Mouse (Mus musculus) erythroblast, embryonic 14.5 days (primary cell): ENCODE measurements around the gene Pdia3. TPM values are rescaled to one million over a fixed set of nuclear protein-coding genes. Genes with fewer than 3 reads are reported as not detected.
A peak's percentile ranks its signal among the peaks of the same experiment; 100 is the strongest.
"Not testable (repeated sequence)": the region's sequence is repeated elsewhere in the genome, so short reads cannot be mapped to it uniquely, and the experiment has no call there.

Experiments used
- H3K27me3 ChIP-seq: 2 replicates; pipeline ENCODE4 v1.6.1; 2012; ENCODE audit warnings: inconsistent platforms; ENCODE audit not compliant: control insufficient read depth
- H3K36me3 ChIP-seq: 2 replicates; pipeline ENCODE4 v1.6.1; 2012; ENCODE audit warnings: mild to moderate bottlenecking, inconsistent platforms; ENCODE audit not compliant: control insufficient read depth
- H3K4me1 ChIP-seq: 2 replicates; pipeline ENCODE4 v1.6.1; 2012; ENCODE audit warnings: inconsistent platforms; ENCODE audit not compliant: control insufficient read depth
- H3K4me3 ChIP-seq: replicated peaks from 2 replicates; pipeline ENCODE3; 2012; ENCODE audit warnings: moderate library complexity, mild to moderate bottlenecking, inconsistent platforms
- H3K9me3 ChIP-seq: 2 replicates; pipeline ENCODE4 v1.6.1; 2012; ENCODE audit warnings: low read length, inconsistent platforms, mixed read lengths; ENCODE audit not compliant: control insufficient read depth
- GATA1 ChIP-seq: IDR thresholded peaks from 2 replicates; pipeline ENCODE4 v1.6.1; 2012; ENCODE audit warnings: low read length, inconsistent platforms, mixed read lengths
- TAL1 ChIP-seq: IDR thresholded peaks from 3 replicates; pipeline ENCODE4 v1.6.1; 2012; ENCODE audit warnings: low read length, inconsistent platforms, mixed read lengths
- polyA plus RNA-seq: library from polyadenylated mRNA; stranded (reverse); fragments of >175 nt; gene quantifications from 2 replicates; pipeline ENCODE4 v1.2.3, GENCODE M21; 2012

The Pdia3 gene
- polyA plus RNA-seq, 1 experiment = 16.8 TPM

- Histone ChIP-seq H3K4me1 (peaks cover 10% of the 10 kb centered on the region), H3K36me3 (peaks cover 14% of the 10 kb centered on the region), H3K27me3 (no peaks in the 10 kb centered on the region), H3K9me3 (no peaks in the 10 kb centered on the region), H3K4me3 (peak overlapping the region; percentile 71)
- TF ChIP-seq TAL1 (no peak), GATA1 (no peak)
Measured at GRCm38 (mm10) chr2:121474180-121474535, 60.6 kb downstream of the Pdia3 start.

DNA sequence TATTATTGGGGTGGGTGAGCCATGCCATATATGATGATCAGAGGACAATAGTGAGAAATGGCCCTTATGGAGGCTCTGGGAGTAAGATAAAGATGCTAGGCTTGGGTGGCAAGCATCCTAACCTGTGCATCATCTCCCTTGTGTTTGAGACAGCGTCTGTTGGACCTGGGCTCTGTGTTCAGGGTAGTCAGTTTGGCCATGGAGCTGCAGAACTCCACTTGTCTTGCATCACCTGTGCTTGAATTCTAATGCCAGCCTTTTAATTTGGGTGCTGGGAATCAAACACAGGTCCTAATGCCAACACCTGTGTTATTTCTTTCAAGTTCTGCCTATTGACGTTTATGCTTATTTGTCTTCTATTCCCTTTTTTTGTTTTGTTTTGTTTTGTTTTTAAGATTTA, 61.7 kb downstream of the Pdia3 start:
- H3K36me3 ChIP-seq = peaks cover 14% of the 10 kb centered on the region
- H3K27me3 ChIP-seq, H3K9me3 ChIP-seq, H3K4me1 ChIP-seq, H3K4me3 ChIP-seq: not testable (repeated sequence)

DNA sequence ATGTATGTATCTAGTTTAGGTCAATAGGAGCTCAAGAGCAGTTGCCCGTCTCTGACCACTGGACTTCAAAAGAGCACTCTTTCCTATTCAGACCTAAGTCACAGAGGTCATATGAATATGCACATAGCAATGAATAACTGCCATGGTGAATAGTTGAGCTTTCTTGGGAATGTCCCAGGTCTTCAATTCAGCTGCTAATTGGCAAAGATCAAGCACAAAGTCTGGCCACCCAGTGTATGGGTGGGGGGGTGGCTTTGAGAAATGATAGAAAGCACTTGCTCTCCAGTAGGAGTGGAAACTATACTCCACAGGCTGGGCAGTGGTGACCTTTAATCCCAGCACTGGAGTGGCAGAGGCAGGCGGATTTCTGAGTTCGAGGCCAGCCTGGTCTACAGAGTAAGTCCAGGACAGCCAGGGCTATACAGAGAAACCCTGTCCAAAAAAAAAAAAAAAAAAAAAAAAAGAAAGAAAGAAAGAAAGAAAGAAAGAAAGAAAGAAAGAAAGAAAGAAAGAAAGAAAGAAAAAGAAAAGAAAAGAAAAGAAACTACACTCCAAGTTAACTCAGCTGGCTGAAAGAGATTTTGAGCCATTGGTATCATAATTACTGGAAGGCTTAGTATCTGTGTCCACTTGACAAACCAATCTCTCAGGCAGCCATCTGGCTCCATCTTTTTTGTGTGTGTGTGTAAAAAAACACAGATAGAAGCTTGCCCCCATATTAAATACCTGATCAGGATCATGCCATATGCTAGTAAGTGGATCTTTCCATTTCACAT, 64.1 kb downstream of the Pdia3 start:
- Histone ChIP-seq H3K4me1 (peaks cover 6% of the 10 kb centered on the region), H3K27me3 (no peaks in the 10 kb centered on the region), H3K36me3 (peaks cover 5% of the 10 kb centered on the region), H3K4me3 (no peak overlapping the region), H3K9me3 (no peaks in the 10 kb centered on the region)
- TF ChIP-seq TAL1 (no peak), GATA1 (no peak)

GRCm38 (mm10) chr2:121480498-121480897, 66.9 kb downstream of the Pdia3 start:
- Histone ChIP-seq H3K36me3 (peaks cover 5% of the 10 kb centered on the region), H3K4me3 (no peak overlapping the region), H3K27me3 (no peaks in the 10 kb centered on the region), H3K9me3 (no peaks in the 10 kb centered on the region), H3K4me1 (no peaks in the 10 kb centered on the region)
- TF ChIP-seq TAL1 (no peak), GATA1 (no peak)

- H3K4me3 ChIP-seq, H3K9me3 ChIP-seq, H3K36me3 ChIP-seq: not testable (repeated sequence)
Measured at GRCm38 (mm10) chr2:121480916-121481315, 67.3 kb downstream of the Pdia3 start.

DNA sequence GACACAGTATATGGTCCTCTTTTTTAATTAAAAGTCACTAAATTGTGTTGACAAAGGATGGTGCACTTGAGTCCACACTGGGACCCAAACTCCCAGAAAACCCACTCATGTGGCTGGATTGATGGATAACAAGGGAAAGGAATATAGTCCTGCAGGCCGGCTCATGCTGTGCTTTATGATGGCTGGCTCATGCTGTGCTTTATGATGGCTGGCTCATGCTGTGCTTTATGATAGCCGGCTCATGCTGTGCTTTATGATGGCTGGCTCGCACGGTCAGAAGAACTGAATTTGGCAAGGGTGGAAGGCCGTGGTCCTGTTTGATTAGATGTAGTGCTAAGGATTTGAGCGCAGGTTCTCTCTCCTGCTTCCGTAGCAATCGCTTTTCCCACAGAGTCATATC, 70.0 kb downstream of the Pdia3 start:
- no peaks in the 10 kb centered on the region for H3K4me1 ChIP-seq
- no peak overlapping the region for H3K4me3 ChIP-seq
- TF ChIP-seq TAL1 (no peak), GATA1 (no peak)
- H3K36me3 ChIP-seq = peaks cover 2% of the 10 kb centered on the region; the same call in 1 of the 2 replicates
- no peaks in the 10 kb centered on the region for H3K27me3 ChIP-seq
- no peaks in the 10 kb centered on the region for H3K9me3 ChIP-seq

More at GRCm38 (mm10) chr2:121480916-121481315, 67.3 kb downstream of the Pdia3 start:
- H3K27me3 ChIP-seq, H3K4me1 ChIP-seq: not testable (repeated sequence)

GRCm38 (mm10) chr2:121484403-121484802, 70.8 kb downstream of the Pdia3 start:
- not testable (repeated sequence) for H3K4me3 ChIP-seq, H3K9me3 ChIP-seq, H3K36me3 ChIP-seq, H3K4me1 ChIP-seq, H3K27me3 ChIP-seq

Other genes starting within 250 kb of the Pdia3 start
- gene Tubgcp4, start 243.1 kb upstream of the Pdia3 start, polyA plus RNA-seq = 1.1 and 1.3 TPM in 2 replicates
- gene Zscan29, start 242.7 kb upstream of the Pdia3 start, polyA plus RNA-seq = 0.47 and 0.48 TPM in 2 replicates
- gene Trp53bp1, start 142.4 kb upstream of the Pdia3 start, polyA plus RNA-seq = 2.9 and 3.1 TPM in 2 replicates
- gene Map1a, start 124.2 kb upstream of the Pdia3 start, polyA plus RNA-seq = 0.02 and 0.03 TPM in 2 replicates
- 0.27 and 0.67 TPM in 2 replicates for gene Ppip5k1, start 58.4 kb upstream of the Pdia3 start, polyA plus RNA-seq
- gene Ckmt1, start 56.1 kb upstream of the Pdia3 start, polyA plus RNA-seq = not detected in 2 replicates
- gene Strc, start 26.6 kb upstream of the Pdia3 start, polyA plus RNA-seq = not detected in 2 replicates
- gene Catsper2, start within 50 bp of the Pdia3 start, polyA plus RNA-seq = not detected in 2 replicates
- gene Ell3, start 30.5 kb downstream of the Pdia3 start, polyA plus RNA-seq = not detected in 2 replicates
- 65.1 and 75.3 TPM in 2 replicates for gene Serf2, start 35.4 kb downstream of the Pdia3 start, polyA plus RNA-seq
- 0.17 and 0.52 TPM in 2 replicates for gene Hypk, start 39.5 kb downstream of the Pdia3 start, polyA plus RNA-seq
- 0.04 TPM in 1 of 2 replicates, not detected in the other for gene Serinc4, start 43.0 kb downstream of the Pdia3 start, polyA plus RNA-seq
- gene Mfap1b, start 60.3 kb downstream of the Pdia3 start, polyA plus RNA-seq = 0.22 and 0.29 TPM in 2 replicates
- gene Mfap1a, start 92.9 kb downstream of the Pdia3 start, polyA plus RNA-seq = 0.45 and 0.75 TPM in 2 replicates
- gene Wdr76, start 92.9 kb downstream of the Pdia3 start, polyA plus RNA-seq = 0.08 and 0.11 TPM in 2 replicates